Mouse (Mus musculus) skeletal muscle tissue, adult 2 months (tissue): ENCODE data around the gene Sfxn1.

Experiments
- DNase-seq: peaks from one replicate; pipeline ENCODE4 v3.0.0-alpha.2; 2012; ENCODE audit warnings: low read depth, low spot score

Sfxn1 gene

GRCm38 (mm10) chr13:54071606-54072331 lies at the start of gene Sfxn1:
TSS of gene Sfxn1 (plus strand) at chr13:54071869.
- DNase-seq = peak; percentile 39

GRCm38 (mm10) chr13:54023311-54023710 lies 48.4 kb upstream of the Sfxn1 start:
- no peak for DNase-seq

- no peak for DNase-seq
These were observed 44.6 kb upstream of the Sfxn1 start for GRCm38 (mm10) chr13:54027079-54027478.

- DNase-seq = no peak
These were observed 38.0 kb upstream of the Sfxn1 start for GRCm38 (mm10) chr13:54033653-54034052.

- DNase-seq = no peak
These were observed 36.1 kb upstream of the Sfxn1 start for GRCm38 (mm10) chr13:54035541-54035940.

GRCm38 (mm10) chr13:54037936-54038335 lies 33.7 kb upstream of the Sfxn1 start:
- DNase-seq = no peak

- no peak for DNase-seq
These were observed 31.4 kb upstream of the Sfxn1 start for GRCm38 (mm10) chr13:54040256-54040655.

- no peak for DNase-seq
These were observed 22.9 kb upstream of the Sfxn1 start for GRCm38 (mm10) chr13:54048679-54049352.

- no peak for DNase-seq
These were observed 20.0 kb upstream of the Sfxn1 start for GRCm38 (mm10) chr13:54051641-54052040.

- no peak for DNase-seq
These were observed 16.7 kb upstream of the Sfxn1 start for GRCm38 (mm10) chr13:54054962-54055361.

- DNase-seq = no peak
These were observed 16.2 kb upstream of the Sfxn1 start, which contains the start of gene Drd1 for GRCm38 (mm10) chr13:54055448-54055861. TSS of gene Drd1 (minus strand) at chr13:54055705.

GRCm38 (mm10) chr13:54062068-54062467 lies 9.6 kb upstream of the Sfxn1 start:
- DNase-seq = no peak

- DNase-seq = no peak
These were observed 8.4 kb upstream of the Sfxn1 start for GRCm38 (mm10) chr13:54063292-54063691.

GRCm38 (mm10) chr13:54066081-54066746 lies 5.5 kb upstream of the Sfxn1 start:
- DNase-seq = no peak

- no peak for DNase-seq
These were observed 4.0 kb upstream of the Sfxn1 start for GRCm38 (mm10) chr13:54067617-54068166.

- DNase-seq = no peak
These were observed 658 bp upstream of the Sfxn1 start for GRCm38 (mm10) chr13:54071011-54071410.

GRCm38 (mm10) chr13:54072526-54073057 lies 923 bp downstream of the Sfxn1 start:
- DNase-seq = no peak

GRCm38 (mm10) chr13:54073066-54073465 lies 1.4 kb downstream of the Sfxn1 start:
- DNase-seq = no peak

- no peak for DNase-seq
These were observed 1.8 kb downstream of the Sfxn1 start for GRCm38 (mm10) chr13:54073491-54073890.

- DNase-seq = no peak
These were observed 3.7 kb downstream of the Sfxn1 start for GRCm38 (mm10) chr13:54075416-54075815.

GRCm38 (mm10) chr13:54076051-54076450 lies 4.4 kb downstream of the Sfxn1 start:
- no peak for DNase-seq
